Mouse (Mus musculus) bone marrow macrophage, adult 2 months (primary cell): ENCODE data around the gene Gm10972. TPM values are rescaled to one million over a fixed set of nuclear protein-coding genes. Genes with fewer than 3 reads are reported as not detected.
"Not testable (repeated sequence)": the region's sequence is repeated elsewhere in the genome, so short reads cannot be mapped to it uniquely, and the experiment has no call there.

Experiments used
- H3K27ac ChIP-seq: 2 replicates; pipeline ENCODE4 v1.5.1; 2012; ENCODE audit warnings: low read depth, low read length; ENCODE audit not compliant: insufficient read depth
- H3K4me1 ChIP-seq: 2 replicates; pipeline ENCODE4 v1.6.1; 2012; ENCODE audit warnings: low read length; ENCODE audit not compliant: control insufficient read depth, insufficient read depth
- H3K4me3 ChIP-seq: 2 replicates; pipeline ENCODE4 v1.5.1; 2012; ENCODE audit warnings: mild to moderate bottlenecking, low read length, moderate library complexity; ENCODE audit not compliant: insufficient read depth
- CTCF ChIP-seq: IDR thresholded peaks from 2 replicates; pipeline ENCODE4 v1.5.1; 2012; ENCODE audit warnings: low read depth, mild to moderate bottlenecking, low read length, moderate library complexity
- POLR2A ChIP-seq: IDR thresholded peaks from 2 replicates; pipeline ENCODE4 v1.6.1; 2012; ENCODE audit warnings: mild to moderate bottlenecking, low read depth, low read length, borderline replicate concordance
- polyA plus RNA-seq: library from polyadenylated mRNA; stranded (reverse); fragments of >200 nt; gene quantifications from 2 replicates; pipeline ENCODE4 v1.2.4, GENCODE M21; 2012; ENCODE audit not compliant: missing spikeins, insufficient read depth, insufficient read length

Gm10972 gene
- polyA plus RNA-seq, 1 experiment: not detected

GRCm38 (mm10) chr3:94690616-94691247 lies 47.8 kb downstream of the Gm10972 start:
- TF ChIP-seq CTCF (no peak), POLR2A (no peak)
- Histone ChIP-seq H3K27ac (no peak overlapping the region), H3K4me3 (no peak overlapping the region), H3K4me1 (peaks cover 14% of the 10 kb centered on the region)

GRCm38 (mm10) chr3:94691694-94692093 lies 48.8 kb downstream of the Gm10972 start:
- H3K4me1 ChIP-seq: peaks cover 21% of the 10 kb centered on the region
- not testable (repeated sequence) for H3K27ac ChIP-seq, H3K4me3 ChIP-seq

Other genes with a start within 250 kb of the Gm10972 start
- gene Lingo4, start 244.6 kb upstream of the Gm10972 start, polyA plus RNA-seq: not detected in 2 replicates
- gene Tdrkh, start 229.8 kb upstream of the Gm10972 start, polyA plus RNA-seq: 15.7 and 17.7 TPM in 2 replicates
- gene Mrpl9, start 199.8 kb upstream of the Gm10972 start, polyA plus RNA-seq: 33.4 and 34.0 TPM in 2 replicates
- gene Oaz3, start 199.2 kb upstream of the Gm10972 start, polyA plus RNA-seq: 2.1 TPM in 1 of 2 replicates, not detected in the other
- 0.59 TPM in 1 of 2 replicates, not detected in the other for gene Celf3, start 164.8 kb upstream of the Gm10972 start, polyA plus RNA-seq
- 9.0 and 9.5 TPM in 2 replicates for gene Riiad1, start 162.8 kb upstream of the Gm10972 start, polyA plus RNA-seq
- 52.4 and 56.8 TPM in 2 replicates for gene Snx27, start 60.4 kb upstream of the Gm10972 start, polyA plus RNA-seq
- 6.2 and 6.7 TPM in 2 replicates for gene Tuft1, start 15.8 kb downstream of the Gm10972 start, polyA plus RNA-seq
- not detected in 2 replicates for gene Selenbp2, start 50.4 kb downstream of the Gm10972 start, polyA plus RNA-seq
- 0.19 TPM in 1 of 2 replicates, not detected in the other for gene Cgn, start 143.4 kb downstream of the Gm10972 start, polyA plus RNA-seq
- 20.7 and 28.6 TPM in 2 replicates for gene Pogz, start 194.5 kb downstream of the Gm10972 start, polyA plus RNA-seq
- 281 and 392 TPM in 2 replicates for gene Psmb4, start 243.8 kb downstream of the Gm10972 start, polyA plus RNA-seq